14 mouse cellular contexts compared by ENCODE assay signal in genomic region chr14:76153828-76154227, GRCm38 (mm10). TPM values are rescaled to one million over a fixed set of nuclear protein-coding genes. Genes with fewer than 3 reads are reported as not detected.
A peak's percentile ranks its signal among the peaks of the same experiment; 100 is the strongest.
DNase-seq lines count a peak whose midpoint lies in the region; ATAC-seq and TF ChIP-seq lines count a peak whose summit lies in the region.
"Had no signal": no experiment of that assay in that cellular context is flagged by ENCODE, and none has a peak within 500 bp of the region (broad histone marks: within the 10 kb centered on the region; RNA-seq: fewer than 3 reads in every experiment).

No protein-coding gene starts in this region.

- no peak overlapping the region for H3K9ac ChIP-seq in forebrain, embryonic 12.5 days
- H3K9ac ChIP-seq in intestine, embryonic 14.5 days (ENCODE audit: low read length), result no peak overlapping the region
- H3K9ac ChIP-seq in intestine, embryonic 15.5 days, result no peak overlapping the region
- no peak overlapping the region for H3K9ac ChIP-seq in limb, embryonic 14.5 days (ENCODE audit: low read depth, low read length, severe bottlenecking)

- peaks cover 62% of the 10 kb centered on the region for H3K4me1 ChIP-seq in forebrain, embryonic 10.5 days
- H3K4me1 ChIP-seq in forebrain, embryonic 12.5 days, result peaks cover 28% of the 10 kb centered on the region
- 0 out of 2 replicates have a peak, but pooled peaks cover 4% of the 10 kb centered on the region for H3K4me1 ChIP-seq in intestine, embryonic 14.5 days (replicated peaks; ENCODE audit: control insufficient read depth, insufficient read depth, low read length)
- H3K4me1 ChIP-seq in intestine, embryonic 15.5 days (replicated peaks), result peaks cover 12% of the 10 kb centered on the region; the same call in 1 of the 2 replicates
- H3K4me1 ChIP-seq in limb, embryonic 14.5 days (ENCODE audit: control insufficient read depth, insufficient read depth, low read length), result peaks cover 11% of the 10 kb centered on the region; the same call in 1 of the 2 replicates

- H3K4me3 ChIP-seq in forebrain, embryonic 10.5 days, result peak overlapping the region; percentile 85
- H3K4me3 ChIP-seq in forebrain, embryonic 12.5 days (replicated peaks), result no peak overlapping the region
- H3K4me3 ChIP-seq in intestine, embryonic 14.5 days (ENCODE audit: low read depth, low read length), result no peak overlapping the region
- H3K4me3 ChIP-seq in intestine, embryonic 15.5 days (replicated peaks), result no peak overlapping the region
- no peak overlapping the region for H3K4me3 ChIP-seq in limb, embryonic 14.5 days (replicated peaks; ENCODE audit: low read length)

- WGBS in forebrain, embryonic 10.5 days, result 27% methylated on average over 6 of the region's 6 CpGs
- WGBS in forebrain, embryonic 12.5 days, result 27% methylated on average over 5 of the region's 6 CpGs
- WGBS in intestine, embryonic 14.5 days, result 24% methylated on average over 6 of the region's 6 CpGs
- WGBS in intestine, embryonic 15.5 days, result 21% methylated on average over 6 of the region's 6 CpGs
- WGBS in limb, embryonic 14.5 days, result 32% methylated on average over 6 of the region's 6 CpGs

- no peak for TF ChIP-seq POLR2A in limb, embryonic 14.5 days (IDR thresholded peaks at IDR 0.05; ENCODE audit: borderline replicate concordance, extremely low read depth, insufficient read depth, insufficient read length)

- intact Hi-C loops in left cerebral cortex, postnatal 14 days (cut with DNase I), result loop anchor here (2.0 to 5.0 kb wide), 2 partner anchors 261 to 313 kb away; partner anchors contain the start of gene Tsc22d1

- H3K4me2 ChIP-seq in forebrain, embryonic 12.5 days, result no peak overlapping the region
- 0 out of 2 replicates have a peak overlapping the region, but pooled peaks have one; percentile 57 for H3K4me2 ChIP-seq in intestine, embryonic 14.5 days (ENCODE audit: low read length)
- H3K4me2 ChIP-seq in intestine, embryonic 15.5 days (replicated peaks), result no peak overlapping the region; the same call in 1 of the 2 replicates
- H3K4me2 ChIP-seq in limb, embryonic 14.5 days (replicated peaks; ENCODE audit: low read depth, low read length, severe bottlenecking), result peak overlapping the region; percentile 70; the same call in 1 of the 2 replicates

- H3K36me3 ChIP-seq in forebrain, embryonic 10.5 days (replicated peaks), result no peaks in the 10 kb centered on the region
- no peaks in the 10 kb centered on the region for H3K36me3 ChIP-seq in forebrain, embryonic 12.5 days (replicated peaks)
- H3K36me3 ChIP-seq in intestine, embryonic 14.5 days (ENCODE audit: control insufficient read depth, insufficient read depth, low read length), result no peaks in the 10 kb centered on the region
- H3K36me3 ChIP-seq in intestine, embryonic 15.5 days, result no peaks in the 10 kb centered on the region
- H3K36me3 ChIP-seq in limb, embryonic 14.5 days (ENCODE audit: control insufficient read depth, insufficient read depth, low read length), result no peaks in the 10 kb centered on the region

- no peaks in the 10 kb centered on the region for H3K27me3 ChIP-seq in forebrain, embryonic 10.5 days (ENCODE audit: poor library complexity, severe bottlenecking)
- no peaks in the 10 kb centered on the region for H3K27me3 ChIP-seq in forebrain, embryonic 12.5 days
- no peaks in the 10 kb centered on the region for H3K27me3 ChIP-seq in intestine, embryonic 14.5 days (replicated peaks; ENCODE audit: control insufficient read depth, insufficient read depth, low read length)
- H3K27me3 ChIP-seq in intestine, embryonic 15.5 days (replicated peaks), result no peaks in the 10 kb centered on the region
- no peaks in the 10 kb centered on the region for H3K27me3 ChIP-seq in limb, embryonic 14.5 days (ENCODE audit: control insufficient read depth, insufficient read depth, low read length)
- H3K27me3 ChIP-seq: Patski had no signal

- DNase-seq in forebrain, embryonic 10.5 days (ENCODE audit: extremely low spot score, low spot score), result no peak
- DNase-seq in intestine, embryonic 14.5 days (ENCODE audit: low spot score), result no peak
- no peak for DNase-seq in limb, embryonic 14.5 days (ENCODE audit: low spot score)
- peak; percentile 17 for DNase-seq in naive thymus-derived CD4-positive, alpha-beta T cell, adult 2 months (ENCODE audit: low read depth)
- DNase-seq in left cerebral cortex, postnatal 14 days (ENCODE audit: low spot score in 2 of 2), result no peak
- DNase-seq in right cerebral cortex, postnatal 36 days (ENCODE audit: low spot score in 2 of 2), result no peak
- DNase-seq: adrenal gland, postnatal 25 days; gastrocnemius, postnatal 25 days; lung, adult 18-20 months had no signal

- H3K27ac ChIP-seq in forebrain, embryonic 10.5 days, result no peak overlapping the region
- no peak overlapping the region for H3K27ac ChIP-seq in forebrain, embryonic 12.5 days
- no peak overlapping the region for H3K27ac ChIP-seq in intestine, embryonic 14.5 days (ENCODE audit: low read depth)
- H3K27ac ChIP-seq in intestine, embryonic 15.5 days, result no peak overlapping the region
- no peak overlapping the region for H3K27ac ChIP-seq in limb, embryonic 14.5 days (replicated peaks; ENCODE audit: low read depth, low read length)

- ATAC-seq in forebrain, embryonic 12.5 days (ENCODE audit: low FRiP score), result no peak
- ATAC-seq in intestine, embryonic 14.5 days (replicated peaks; ENCODE audit: low FRiP score, low TSS enrichment, low read depth), result no peak
- no peak for ATAC-seq in intestine, embryonic 15.5 days
- ATAC-seq in limb, embryonic 14.5 days (ENCODE audit: low FRiP score, low read depth), result no peak
- ATAC-seq: intestine, postnatal 0 days; Patski had no signal

- no peaks in the 10 kb centered on the region for H3K9me3 ChIP-seq in forebrain, embryonic 10.5 days
- no peaks in the 10 kb centered on the region for H3K9me3 ChIP-seq in forebrain, embryonic 12.5 days
- no peaks in the 10 kb centered on the region for H3K9me3 ChIP-seq in intestine, embryonic 14.5 days (ENCODE audit: control insufficient read depth, low read length)
- no peaks in the 10 kb centered on the region for H3K9me3 ChIP-seq in intestine, embryonic 15.5 days
- H3K9me3 ChIP-seq in limb, embryonic 14.5 days (ENCODE audit: control insufficient read depth, low read length), result no peaks in the 10 kb centered on the region
- H3K9me3 ChIP-seq: megakaryocyte, embryonic 14.5 days had no signal

RNA-seq across cellular contexts. Expression of gene Nufip1, which starts 43.1 kb away (rescaled TPM):
- 21.9 and 22.9 TPM in 2 replicates for polyA plus RNA-seq in forebrain, embryonic 10.5 days (2016; fragmentation: Nextera tagmentation; extraction: Ambion mirVana)
- polyA plus RNA-seq in forebrain, embryonic 12.5 days (2016; fragmentation: Nextera tagmentation; extraction: Ambion mirVana), result 18.5 and 19.0 TPM in 2 replicates
- polyA plus RNA-seq in intestine, embryonic 14.5 days (2014; fragmentation: Nextera tagmentation; extraction: Ambion mirVana), result 16.3 and 17.8 TPM in 2 replicates
- polyA plus RNA-seq in intestine, embryonic 15.5 days (2015; fragmentation: Nextera tagmentation; extraction: Ambion mirVana), result 15.6 and 17.4 TPM in 2 replicates
- polyA plus RNA-seq in limb, embryonic 14.5 days (2012; rRNA removed), result 8.4 and 9.9 TPM in 2 replicates
- polyA plus RNA-seq in limb, embryonic 14.5 days (2014; fragmentation: Nextera tagmentation; extraction: Ambion mirVana), result 13.8 and 14.5 TPM in 2 replicates
- total RNA-seq in left cerebral cortex, postnatal 14 days (2021), result 1 to 10 TPM; 7.3 to 7.9 TPM

RNA-seq across cellular contexts. Expression of gene Gpalpp1, which starts 43.3 kb away (rescaled TPM):
- polyA plus RNA-seq in forebrain, embryonic 10.5 days (2016; fragmentation: Nextera tagmentation; extraction: Ambion mirVana), result 16.8 and 17.1 TPM in 2 replicates
- polyA plus RNA-seq in forebrain, embryonic 12.5 days (2016; fragmentation: Nextera tagmentation; extraction: Ambion mirVana), result 19.0 and 20.3 TPM in 2 replicates
- polyA plus RNA-seq in intestine, embryonic 14.5 days (2014; fragmentation: Nextera tagmentation; extraction: Ambion mirVana), result 11.9 and 15.4 TPM in 2 replicates
- 10.1 and 10.5 TPM in 2 replicates for polyA plus RNA-seq in intestine, embryonic 15.5 days (2015; fragmentation: Nextera tagmentation; extraction: Ambion mirVana)
- 9.0 and 10.6 TPM in 2 replicates for polyA plus RNA-seq in limb, embryonic 14.5 days (2012; rRNA removed)
- polyA plus RNA-seq in limb, embryonic 14.5 days (2014; fragmentation: Nextera tagmentation; extraction: Ambion mirVana), result 12.7 and 12.9 TPM in 2 replicates
- 10 to 100 TPM; 19.9 to 21.1 TPM for total RNA-seq in left cerebral cortex, postnatal 14 days (2021)

Comparison
In these comparisons a context has a peak if more than half of its experiments do, and no peak if none do; other contexts are left out.
1. H3K4me2 ChIP-seq: peak in intestine, embryonic 14.5 days (single experiment) and limb, embryonic 14.5 days (single experiment); none in forebrain, embryonic 12.5 days (single experiment) and intestine, embryonic 15.5 days (single experiment).